Mouse (Mus musculus) right cerebral cortex, postnatal 25 days (tissue): ENCODE data around the gene Myo3b.

Experiments
- DNase-seq: peaks from one replicate; pipeline ENCODE4 v3.0.0; 2022

Myo3b gene

DNA sequence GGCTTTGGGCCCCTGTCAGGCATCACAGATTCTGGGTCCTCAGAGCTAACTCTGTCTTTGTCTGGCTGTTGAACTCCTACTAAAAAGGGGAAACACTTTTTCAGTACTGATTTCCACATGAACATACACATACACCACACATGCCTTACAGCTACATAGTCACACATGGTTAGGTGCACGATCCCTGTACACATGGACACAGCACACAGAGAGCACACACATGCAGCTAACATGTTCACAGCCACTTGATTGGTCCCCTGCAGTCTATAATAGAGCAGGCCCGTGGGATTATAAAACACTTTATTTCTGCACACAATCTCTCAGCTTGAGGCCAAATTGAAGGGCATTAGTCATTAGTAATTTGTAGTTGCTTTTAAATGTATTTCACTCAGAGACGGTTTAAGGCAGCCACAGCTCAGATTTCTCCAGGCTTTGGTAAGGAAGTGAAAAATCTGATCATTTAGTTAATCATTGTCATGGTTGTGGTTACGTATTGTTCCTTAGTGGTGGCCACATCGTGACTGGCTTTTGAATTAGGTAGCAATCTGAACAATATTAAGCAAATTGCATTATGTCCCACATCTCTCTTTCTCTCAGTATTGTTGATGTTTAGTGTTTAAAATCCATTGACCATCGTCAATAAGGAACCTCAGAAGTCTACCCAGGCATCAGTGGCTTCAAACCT lies 27.6 kb downstream of the Myo3b start:
- no peak for DNase-seq

DNA sequence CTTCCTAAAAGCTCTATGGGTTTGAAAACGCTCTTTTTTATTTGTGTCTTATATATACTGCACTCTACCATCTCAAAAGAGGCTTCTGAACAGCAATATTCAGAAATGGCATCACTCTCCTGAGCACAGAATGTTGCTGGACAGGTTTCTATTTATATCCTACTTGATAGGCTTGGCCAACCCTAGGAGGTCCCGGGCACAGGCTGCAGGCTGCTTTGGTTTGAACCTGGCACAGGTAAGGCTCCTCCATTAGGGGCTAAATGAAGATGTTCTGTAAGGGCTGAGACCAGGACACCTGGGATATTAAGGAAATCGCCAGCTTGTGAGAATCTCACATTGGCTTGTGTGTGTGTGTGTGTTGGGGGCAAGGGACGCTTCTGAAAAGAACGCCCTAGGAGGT lies 30.9 kb downstream of the Myo3b start:
- DNase-seq: no peak

DNA sequence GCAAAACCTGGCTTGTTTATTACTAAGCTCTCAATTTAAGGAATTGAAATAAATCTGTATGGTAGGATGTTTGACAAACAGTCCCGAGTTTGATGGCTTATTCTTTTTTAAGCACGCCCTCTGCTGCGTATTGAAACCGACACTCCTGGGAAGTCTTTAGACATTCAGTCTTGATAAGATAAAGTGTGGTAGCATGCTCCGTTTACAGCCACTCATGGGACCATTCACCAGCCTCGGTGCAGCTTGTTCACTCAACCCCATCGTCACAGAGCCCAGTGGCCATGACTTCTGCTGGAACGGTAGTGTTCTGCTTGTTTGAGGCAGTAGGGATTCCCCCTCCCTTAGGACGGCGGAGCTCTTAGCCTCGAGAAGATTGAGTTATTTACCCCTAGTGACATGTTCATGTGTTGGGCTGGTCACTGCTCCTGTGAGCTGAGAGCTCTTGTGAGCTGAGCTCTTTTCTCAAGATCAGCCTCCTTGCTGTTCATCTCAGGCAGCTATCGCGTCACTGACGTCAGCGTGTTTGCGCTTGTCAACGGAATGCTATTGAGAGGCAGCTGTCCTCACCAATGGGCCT lies 44.6 kb downstream of the Myo3b start:
- DNase-seq: no peak

DNA sequence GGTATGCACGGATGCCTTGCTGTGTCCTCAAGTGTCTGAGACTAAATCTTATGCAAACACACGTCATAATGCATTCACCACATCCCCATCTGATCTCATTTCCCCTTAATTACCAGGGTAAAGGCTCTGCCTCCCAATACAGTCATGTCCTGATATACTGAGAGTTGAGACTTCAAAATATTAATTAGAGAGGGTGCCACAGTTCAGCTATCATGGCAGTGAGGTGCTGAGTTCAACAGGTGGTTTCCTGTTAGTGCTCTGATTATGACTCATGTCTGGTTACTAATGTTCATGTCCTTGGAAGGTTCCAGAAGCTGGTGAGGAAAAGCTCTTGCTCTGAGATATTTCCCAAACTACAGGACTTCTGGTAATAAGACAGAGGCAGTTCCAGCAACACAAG lies 52.3 kb downstream of the Myo3b start:
- DNase-seq: no peak

DNA sequence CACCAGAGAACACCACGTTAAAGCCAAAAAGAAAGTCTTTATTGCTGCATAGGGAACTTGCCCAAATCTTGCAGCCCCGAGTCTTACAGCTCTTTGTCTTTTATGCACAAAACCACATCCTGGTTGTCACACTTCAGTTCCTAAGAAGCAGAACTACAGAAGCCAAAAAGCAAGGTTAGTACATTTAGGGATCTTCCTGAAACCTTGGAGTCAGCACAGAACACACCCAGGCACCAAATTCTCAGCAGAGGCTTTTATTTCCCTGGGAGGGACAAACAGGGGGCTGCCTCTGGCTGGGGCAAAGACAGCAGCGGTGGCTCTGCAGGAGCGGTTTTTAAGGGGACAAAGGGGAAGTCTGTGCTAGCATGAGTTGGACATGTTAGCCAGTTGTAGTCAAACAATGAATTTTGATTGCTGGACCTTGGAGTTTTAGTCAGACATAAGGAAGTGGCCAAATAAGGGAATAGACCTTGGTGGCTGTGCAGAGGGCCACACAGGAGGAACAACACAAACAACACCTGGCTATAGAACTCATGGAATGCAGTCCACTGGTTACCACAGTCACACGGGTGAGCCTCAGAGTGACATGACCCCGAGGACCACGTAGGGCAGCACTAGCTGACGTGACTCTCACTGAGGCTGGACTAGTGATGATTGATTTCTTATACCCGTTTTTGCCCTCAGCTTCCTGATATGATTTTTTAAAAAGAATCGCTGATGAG lies 53.0 kb downstream of the Myo3b start:
- DNase-seq: no peak

DNA sequence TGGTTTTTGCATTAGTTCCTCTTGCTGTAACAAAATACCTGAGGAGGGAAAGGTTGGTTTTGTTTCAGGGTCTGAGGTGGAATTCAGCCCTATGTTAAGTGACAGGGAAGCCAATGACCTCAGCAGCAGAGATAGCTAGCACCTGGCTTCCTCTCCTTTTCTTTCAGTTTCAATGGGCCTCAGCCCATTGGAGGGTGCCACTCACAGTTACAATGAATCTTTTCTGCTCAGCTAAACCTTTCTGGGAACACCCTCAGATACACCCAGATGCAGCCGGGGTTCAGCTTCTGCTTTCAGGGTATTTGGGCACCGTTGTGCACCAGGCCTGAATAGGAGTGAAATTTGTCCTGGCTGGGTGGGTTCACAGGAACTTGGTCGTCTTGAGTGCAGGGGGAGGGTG lies 53.7 kb downstream of the Myo3b start:
- DNase-seq: no peak

DNA sequence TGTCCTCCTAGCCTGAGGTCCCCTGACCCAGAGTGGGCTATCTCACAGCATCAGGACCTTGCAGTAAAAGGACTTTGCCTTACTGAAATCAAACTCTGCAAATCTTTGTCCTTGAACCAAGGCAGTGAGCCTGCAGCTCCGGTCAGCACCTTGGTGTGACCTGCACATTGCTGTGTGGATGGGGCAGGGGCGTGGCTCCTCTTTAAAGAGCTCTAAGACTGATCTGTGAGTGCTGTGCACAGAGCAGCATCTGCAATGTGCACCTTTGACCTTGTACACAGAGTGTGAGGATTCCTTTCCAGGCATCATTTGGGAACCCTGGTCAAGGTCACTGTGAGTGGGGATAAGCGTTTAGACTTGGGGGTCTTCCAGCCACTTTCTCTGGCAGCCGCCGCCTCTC lies 55.5 kb downstream of the Myo3b start:
- DNase-seq: no peak

DNA sequence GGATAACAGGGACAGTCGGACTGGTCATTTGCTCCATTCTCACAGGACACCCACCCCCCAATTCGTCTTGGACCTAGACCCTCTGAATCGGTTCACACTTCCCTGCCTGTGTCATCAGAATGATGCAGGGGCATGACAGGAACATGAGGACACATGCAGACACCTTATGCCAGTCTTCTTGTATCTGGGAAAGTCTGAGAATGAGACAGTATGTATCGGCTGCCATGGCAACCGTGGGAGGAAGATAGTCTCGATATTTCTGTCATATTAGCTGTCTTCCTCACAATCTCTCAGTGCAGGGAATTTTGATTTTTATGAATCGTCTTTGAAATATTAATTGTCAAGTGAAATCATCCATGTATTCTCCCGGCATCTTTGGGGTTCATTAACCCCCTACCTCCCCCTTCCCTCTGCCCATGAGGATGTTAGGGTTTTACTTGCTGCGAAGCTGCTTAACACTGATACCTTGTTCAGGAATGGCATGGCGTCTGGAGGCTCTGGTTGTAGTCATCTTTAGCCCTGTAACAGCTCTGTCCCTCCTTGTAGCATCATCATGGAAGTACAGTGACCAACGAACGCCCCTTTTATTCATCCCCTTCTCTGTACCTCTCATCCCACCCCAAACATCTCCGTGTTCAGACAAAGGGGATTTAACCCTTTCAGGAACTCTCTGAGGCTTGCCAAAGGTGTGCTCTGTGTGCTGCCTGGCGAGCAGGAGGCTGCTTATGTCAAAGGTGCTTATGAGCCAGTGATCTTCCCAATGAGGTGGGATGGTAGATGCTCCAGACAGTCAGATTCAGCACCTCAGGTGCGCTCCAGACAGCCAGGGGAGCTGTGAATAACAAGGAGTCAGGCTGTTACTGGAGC lies 58.5 kb downstream of the Myo3b start:
- DNase-seq: no peak

DNA sequence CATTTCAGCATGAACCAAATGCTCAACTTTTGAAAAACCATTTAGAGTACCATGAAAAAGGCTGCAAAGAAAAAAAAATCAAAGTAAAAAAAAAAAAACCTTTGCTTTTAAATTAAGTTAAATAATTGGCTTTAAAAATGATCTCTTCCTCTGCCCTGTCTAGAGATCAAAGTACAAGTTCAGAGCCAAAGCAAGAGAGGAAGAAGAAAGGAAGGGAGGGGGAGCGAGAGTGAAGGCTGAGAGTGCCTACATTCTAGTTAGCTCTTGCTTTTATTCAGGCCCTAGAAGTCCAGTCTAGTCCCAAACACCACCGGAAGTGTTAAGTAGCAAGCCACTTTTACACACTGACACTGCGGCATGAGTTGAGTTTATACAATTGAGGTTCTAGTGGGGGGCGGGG lies 60.5 kb downstream of the Myo3b start:
- DNase-seq: no peak

DNA sequence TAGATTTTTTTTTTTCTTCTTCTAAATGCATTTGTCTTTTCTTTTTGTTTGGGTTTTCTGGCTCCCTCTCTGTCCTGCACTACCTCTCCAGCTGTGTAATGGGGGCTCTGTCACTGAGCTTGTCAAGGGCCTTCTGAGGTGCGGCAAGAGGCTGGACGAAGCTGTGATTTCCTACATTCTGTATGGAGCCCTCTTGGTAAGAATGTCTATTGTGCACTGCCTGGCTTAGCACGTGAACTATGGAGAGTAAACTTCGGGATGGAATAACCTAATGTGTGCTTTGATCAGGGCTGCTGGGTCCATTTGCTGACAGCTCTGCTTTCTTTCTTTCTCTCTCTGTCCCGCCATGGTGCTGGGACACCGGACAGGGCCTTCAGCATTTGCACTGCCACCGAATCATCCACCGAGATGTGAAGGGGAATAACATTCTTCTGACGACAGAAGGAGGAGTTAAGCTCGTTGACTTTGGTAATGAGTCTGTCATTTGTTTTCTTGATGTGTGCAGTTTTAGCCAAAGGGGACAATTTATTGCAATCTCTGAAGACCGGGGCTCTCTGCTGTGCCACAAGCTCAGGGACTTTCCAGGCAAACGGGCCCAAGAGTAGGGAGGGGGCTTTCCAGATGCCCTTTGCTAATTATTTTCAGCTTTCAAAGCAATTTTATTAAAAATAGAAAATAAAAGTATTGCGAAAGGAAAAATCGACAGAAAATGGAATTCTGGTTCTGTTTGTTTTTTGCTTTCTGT lies 66.5 kb downstream of the Myo3b start:
- DNase-seq: no peak

DNA sequence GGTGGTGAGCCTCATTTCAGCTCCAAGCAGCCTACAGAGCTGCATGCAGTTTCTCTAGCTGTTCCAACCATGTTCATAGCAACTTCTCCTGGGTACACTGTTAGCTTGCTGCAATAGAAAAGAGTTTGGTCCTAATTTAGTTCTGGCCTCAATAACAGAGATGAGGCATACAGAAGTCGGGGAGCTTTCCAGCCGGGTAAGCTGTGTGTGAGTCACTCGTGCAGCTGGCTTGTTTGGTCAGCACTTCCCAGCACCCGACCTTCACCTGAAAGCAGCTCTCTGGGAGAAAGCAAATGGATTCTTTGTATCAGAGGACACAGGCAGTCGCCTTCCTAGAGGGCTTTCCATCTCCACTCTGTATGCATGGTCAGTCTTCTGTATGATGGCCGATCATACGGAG lies 70.1 kb downstream of the Myo3b start:
- no peak for DNase-seq

DNA sequence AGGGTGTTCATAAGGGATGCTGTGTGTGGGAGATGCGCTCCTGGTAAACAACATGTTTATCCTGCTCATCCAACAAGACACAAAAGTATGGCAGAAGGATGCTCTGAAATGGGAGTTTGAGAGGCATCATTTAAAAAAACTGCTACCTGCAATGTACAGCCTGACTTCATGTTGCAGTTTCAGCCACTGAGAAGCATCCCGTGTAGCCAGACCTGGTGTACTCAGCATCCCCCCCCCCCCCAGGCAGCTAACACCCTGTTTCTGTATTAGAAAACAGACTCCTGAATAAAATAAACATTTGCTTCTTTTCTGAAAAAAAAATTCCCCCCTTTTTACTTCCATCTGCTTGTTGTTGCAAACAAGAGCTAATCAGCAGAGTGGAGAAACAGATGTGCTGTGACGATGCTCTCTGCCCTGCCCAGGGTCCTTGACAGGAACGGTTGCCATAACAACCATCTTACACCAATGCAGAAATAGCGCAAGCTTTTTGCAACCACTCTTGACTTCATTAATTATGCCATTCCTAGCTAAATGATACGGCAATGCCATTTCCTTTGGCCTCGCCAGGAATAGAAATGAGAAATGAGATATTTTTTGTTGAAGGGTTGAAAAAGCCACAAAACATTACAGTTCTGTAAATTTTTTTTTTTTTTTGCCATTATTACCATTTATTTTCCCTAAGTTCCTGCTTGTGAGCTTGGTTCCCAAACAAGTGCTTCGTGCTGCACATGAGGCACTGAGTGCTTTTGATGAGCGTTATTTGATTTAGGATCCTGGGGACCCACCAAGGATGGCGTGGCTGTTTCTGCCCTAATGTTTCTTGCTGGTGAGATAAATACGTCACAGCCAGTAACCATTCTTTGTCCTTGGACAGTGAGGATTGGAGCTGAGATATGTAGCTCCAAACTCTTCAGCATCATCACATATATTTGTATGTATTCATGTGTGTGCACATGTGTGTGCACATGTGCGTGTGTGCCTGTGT lies 75.2 kb downstream of the Myo3b start:
- DNase-seq: no peak

DNA sequence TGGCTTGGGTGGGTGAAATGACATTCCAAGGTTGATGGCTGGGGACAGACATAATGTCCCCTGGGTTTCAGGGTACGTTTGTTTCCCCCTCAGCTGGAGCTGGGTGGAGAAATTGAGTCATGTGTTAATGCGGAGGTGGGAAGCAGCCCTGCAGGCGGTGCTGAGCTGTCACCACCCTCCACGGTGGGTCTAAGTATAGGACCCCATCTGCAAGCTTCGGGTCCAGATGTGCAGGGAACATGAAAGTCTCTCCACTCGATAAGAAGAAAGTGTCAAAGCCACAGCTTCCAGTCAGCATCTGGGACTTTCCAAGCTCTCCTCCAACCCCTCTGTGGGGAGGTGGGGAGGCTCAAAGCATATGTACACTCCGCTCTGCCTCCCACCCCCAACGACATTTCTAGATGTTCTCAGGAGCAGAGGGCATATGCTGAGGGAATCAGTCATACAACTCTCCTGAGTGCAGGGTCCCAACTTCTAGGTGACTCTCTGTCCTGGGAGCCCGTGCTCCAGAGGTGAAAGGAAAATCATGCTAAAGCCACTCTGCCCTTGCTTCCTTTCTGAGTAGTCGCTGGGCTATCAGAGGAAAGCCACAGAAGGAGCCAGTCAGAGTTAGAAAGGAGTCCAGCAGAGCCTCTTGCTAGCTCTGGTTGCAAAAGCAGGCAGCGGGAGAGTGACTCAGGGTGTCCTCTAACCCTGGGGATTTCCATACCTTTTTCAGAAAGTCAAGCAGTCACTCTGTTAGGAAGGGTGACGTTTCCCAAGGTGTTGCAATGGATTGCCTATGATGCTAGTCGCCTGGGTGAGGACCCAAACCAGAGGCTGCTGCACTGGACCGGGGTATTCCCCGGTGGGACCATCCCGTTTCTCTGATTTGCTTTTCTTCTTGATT lies 79.7 kb downstream of the Myo3b start:
- DNase-seq: no peak

DNA sequence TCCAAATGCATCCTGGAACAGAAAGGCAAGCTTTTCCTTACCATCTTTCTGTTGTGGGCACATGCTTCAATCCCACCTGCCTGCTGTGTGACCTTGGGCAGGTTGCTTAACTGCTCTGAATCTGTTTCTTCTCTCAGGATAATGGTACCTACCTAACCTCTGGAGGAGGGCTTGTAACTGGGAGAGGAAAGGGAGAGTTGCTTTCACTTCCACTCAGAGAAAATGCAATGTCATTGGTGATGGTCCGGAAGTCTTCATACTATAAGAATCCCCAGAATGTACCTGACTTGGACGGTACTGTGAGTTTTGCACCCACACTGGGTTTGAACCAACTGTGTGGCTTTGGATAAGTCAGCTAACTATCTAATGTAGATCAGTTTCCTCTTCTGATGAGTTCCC lies 80.3 kb downstream of the Myo3b start:
- no peak for DNase-seq

DNA sequence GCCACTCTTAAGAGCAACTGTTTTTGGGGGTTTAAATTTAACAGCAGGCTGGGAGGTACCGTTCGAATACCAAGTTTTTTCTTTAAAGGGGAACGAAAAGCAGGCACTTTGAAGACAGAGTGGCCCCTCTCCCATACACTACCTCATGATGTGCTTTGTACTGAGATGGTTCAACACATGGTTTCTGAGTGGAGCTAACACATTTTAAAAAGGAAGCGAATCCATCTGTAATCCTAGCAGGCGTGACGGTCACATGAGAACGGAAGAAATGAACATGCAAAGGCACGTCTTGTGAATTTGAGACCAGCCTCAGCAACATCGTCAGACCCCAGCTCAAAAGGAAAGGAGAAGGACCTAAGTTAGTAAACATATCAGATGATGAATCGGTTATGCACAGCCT lies 87.4 kb downstream of the Myo3b start:
- DNase-seq: no peak

DNA sequence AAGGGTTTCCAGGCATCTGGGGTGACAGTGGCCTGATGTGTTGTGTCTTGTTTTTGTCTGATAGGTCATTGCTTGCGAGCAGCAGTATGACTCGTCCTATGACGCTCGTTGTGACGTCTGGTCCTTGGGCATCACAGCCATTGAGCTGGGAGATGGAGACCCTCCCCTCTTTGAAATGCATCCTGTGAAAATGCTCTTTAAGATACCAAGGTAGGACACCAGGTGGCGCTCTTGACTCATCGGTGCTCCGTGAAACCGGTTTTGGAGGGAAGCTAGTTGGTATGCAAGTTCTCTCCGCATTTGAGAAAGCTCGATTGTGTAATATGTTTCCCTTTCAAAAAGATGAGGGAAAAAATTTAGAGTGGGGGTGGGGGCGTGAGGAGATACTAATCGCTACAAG lies 87.9 kb downstream of the Myo3b start:
- DNase-seq: peak; percentile 82

DNA sequence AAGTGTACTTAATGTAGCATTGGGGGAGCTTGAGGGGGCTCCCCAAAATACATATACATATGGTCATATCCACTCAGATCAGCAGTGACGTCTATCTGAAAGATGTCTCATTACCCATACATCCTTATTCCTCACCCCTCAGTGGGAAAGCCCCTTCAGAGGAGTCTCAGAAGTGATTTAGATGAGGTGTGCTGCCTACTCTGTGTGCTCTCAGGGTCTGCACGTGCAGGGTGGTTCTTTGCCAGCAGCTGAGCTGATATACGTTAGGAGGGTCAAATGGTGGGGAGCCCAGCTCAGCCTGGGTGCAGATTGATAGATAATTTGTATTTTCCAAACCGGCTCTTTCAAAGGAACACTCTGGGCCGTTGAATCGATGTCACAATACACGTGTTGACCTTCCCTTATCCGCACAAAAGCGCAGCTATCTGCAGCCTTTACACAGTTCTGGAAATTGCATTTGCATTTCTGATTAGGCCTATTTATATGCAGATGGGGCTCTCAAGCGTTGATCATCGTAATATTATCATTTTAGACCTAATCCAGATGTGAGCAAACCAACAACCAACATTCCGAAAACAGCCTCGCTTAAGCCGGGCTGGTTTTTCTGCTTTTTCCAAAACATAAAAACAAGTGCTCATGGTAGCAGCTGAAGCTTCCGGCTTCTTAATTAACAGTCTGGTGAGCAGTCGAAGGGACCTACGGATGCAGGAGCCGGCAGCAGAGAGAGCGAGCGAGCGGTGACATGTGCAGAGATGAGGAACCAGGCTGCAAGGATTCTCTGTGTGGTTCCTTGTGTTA lies 88.6 kb downstream of the Myo3b start:
- DNase-seq: no peak

DNA sequence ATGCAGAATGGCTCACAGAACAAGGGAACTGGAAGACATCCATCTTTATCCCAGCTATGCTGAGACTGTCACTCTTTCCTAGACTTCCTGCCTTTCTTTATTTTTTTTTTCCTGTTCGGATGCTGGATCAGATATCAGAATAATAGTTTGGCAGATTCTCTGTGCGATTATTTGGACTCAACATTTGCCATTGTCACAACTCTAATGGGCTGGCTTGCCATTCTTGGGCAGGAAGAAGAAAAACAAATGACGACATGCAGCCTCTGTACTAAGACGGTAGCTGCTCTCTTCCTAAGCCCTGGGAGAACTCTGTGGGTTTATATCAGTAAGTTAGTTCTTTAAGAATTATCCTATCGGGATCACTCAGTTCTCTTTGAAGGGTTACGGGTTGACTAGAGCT lies 89.7 kb downstream of the Myo3b start:
- no peak for DNase-seq

DNA sequence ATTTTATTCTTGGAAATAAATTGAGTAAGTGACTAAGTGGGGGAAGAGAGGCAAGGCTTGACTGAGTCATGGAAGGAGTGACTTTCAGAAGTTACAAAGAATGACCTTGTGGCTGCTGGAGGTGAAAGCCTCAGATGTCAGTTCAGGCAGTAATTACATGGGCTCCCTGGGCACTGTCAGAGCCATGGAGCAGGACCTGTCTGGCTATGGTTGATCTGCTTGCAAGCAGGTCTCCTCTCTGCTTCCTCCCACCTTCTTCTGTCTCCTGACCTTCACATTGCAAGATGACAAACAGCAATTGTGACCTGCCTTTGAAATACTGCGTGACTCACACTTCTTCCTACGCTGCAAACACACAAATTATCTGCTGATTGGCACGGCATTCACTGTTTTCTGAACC lies 90.6 kb downstream of the Myo3b start:
- no peak for DNase-seq

DNA sequence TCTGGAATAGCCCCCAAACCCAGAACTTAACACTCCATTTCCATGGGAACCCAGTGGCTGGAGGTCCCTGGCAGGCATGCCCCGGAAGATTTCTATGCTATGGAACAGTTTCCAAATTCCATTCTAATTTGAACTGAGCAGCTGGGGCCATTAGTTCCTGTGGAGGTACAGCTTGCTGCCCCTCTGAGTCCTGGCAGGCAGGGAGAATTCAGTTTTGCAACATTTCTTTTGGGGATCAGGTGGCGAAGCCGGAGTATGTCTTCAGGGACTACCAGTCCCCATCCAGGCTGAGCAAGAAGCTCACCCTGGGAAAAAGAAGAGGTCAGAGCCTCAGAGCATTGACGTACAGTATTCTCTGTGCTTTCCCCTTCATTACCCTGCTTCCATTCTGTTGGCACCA lies 94.4 kb downstream of the Myo3b start:
- no peak for DNase-seq
